Comparison of ENCODE assay signal across 31 mouse cellular contexts in the genomic region with DNA sequence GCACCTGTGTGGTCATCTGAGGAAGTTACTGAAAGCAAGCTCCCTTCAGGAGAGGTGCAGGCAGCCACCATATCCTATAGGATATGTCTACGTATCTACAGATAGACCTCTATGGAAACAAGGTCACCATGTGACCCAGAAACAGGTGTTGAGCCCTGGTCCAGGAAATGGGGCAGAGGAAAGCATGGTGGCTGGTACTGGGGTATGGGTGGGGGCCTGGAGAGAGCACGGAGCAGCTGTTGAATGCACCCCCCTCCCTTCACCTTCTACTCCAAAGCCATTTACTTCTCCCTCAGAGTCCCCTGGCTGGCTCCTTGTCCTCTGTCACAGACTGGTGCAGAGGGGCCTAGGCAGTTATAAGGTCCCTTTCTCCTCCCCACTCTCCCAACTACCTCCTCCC. TPM values are rescaled to one million over a fixed set of nuclear protein-coding genes. Genes with fewer than 3 reads are reported as not detected.
DNase-seq lines count a peak whose midpoint lies in the region; ATAC-seq and TF ChIP-seq lines count a peak whose summit lies in the region.
"Had no signal": no experiment of that assay in that cellular context is flagged by ENCODE, and none has a peak within 500 bp of the region (broad histone marks: within the 10 kb centered on the region; RNA-seq: fewer than 3 reads in every experiment).

No protein-coding gene starts in this region.

- 0 out of 2 replicates have a peak, but pooled peaks cover 3% of the 10 kb centered on the region for H3K4me1 ChIP-seq in stomach, embryonic 16.5 days (ENCODE audit: control insufficient read depth, insufficient read depth, low read length)
- peaks cover 32% of the 10 kb centered on the region for H3K4me1 ChIP-seq in thymus, adult 2 months (replicated peaks; ENCODE audit: control insufficient read depth, insufficient read depth, low read length)
- H3K4me1 ChIP-seq: forebrain, embryonic 10.5 days; heart, embryonic 12.5 days; heart, embryonic 15.5 days had no signal

- intact Hi-C loops in heart, postnatal 25 days (cut with DNase I), result no loop called here

- no peaks in the 10 kb centered on the region for H3K27me3 ChIP-seq in stomach, embryonic 16.5 days (ENCODE audit: control insufficient read depth, insufficient read depth, low read length)
- H3K27me3 ChIP-seq in thymus, adult 2 months (ENCODE audit: control insufficient read depth, insufficient read depth, low read length), result no peaks in the 10 kb centered on the region
- H3K27me3 ChIP-seq: heart, embryonic 15.5 days; Patski had no signal

- no peak for ATAC-seq in stomach, embryonic 16.5 days (ENCODE audit: insufficient read depth, low FRiP score)
- ATAC-seq: forebrain, embryonic 14.5 days; forebrain, postnatal 0 days; Patski had no signal

- TF ChIP-seq POLR2A in thymus, adult 2 months (IDR thresholded peaks at IDR 0.05; ENCODE audit: control insufficient read depth, extremely low read depth, insufficient read depth, low read length, poor library complexity), result no peak

- 0 out of 2 replicates have a peak, but pooled peaks have one; percentile 33 for TF ChIP-seq CTCF in thymus, adult 2 months (IDR thresholded peaks at IDR 0.05; ENCODE audit: borderline replicate concordance, control insufficient read depth, extremely low read depth, insufficient read depth, low read length, poor library complexity)

- no peaks in the 10 kb centered on the region for H3K36me3 ChIP-seq in stomach, embryonic 16.5 days (ENCODE audit: control insufficient read depth, insufficient read depth, low read length)
- no peaks in the 10 kb centered on the region for H3K36me3 ChIP-seq in thymus, adult 2 months (ENCODE audit: control insufficient read depth, insufficient read depth, low read length)
- H3K36me3 ChIP-seq: forebrain, embryonic 10.5 days; heart, embryonic 12.5 days; heart, embryonic 15.5 days had no signal

- peaks cover 5% of the 10 kb centered on the region; the same call in 1 of the 2 replicates for H3K9me3 ChIP-seq in stomach, embryonic 16.5 days (replicated peaks; ENCODE audit: control insufficient read depth, low read length)
- H3K9me3 ChIP-seq: forebrain, embryonic 10.5 days; heart, embryonic 15.5 days had no signal

- DNase-seq in thymus, adult 2 months, result peak; percentile 68
- peak; percentile 83 for DNase-seq in thymus, postnatal 14 days
- peak; percentile 75 for DNase-seq in thymus, postnatal 4 days
- DNase-seq in heart, postnatal 25 days (ENCODE audit: low spot score), result no peak
- DNase-seq in lung, postnatal 36 days, result no peak
- no peak for DNase-seq in MN1 (ENCODE audit: low spot score)
- DNase-seq: adrenal gland, postnatal 10 days; adrenal gland, postnatal 36 days; cerebellum, adult 18-20 months; cerebellum, adult 9-10 months; cerebellum, postnatal 14 days; forebrain, postnatal 0 days; gastrocnemius, adult 2 months; gastrocnemius, postnatal 14 days; heart, adult 11 months; heart, postnatal 10 days; heart, postnatal 4 days had no signal

- no peak overlapping the region; the same call in 1 of the 2 replicates for H3K4me3 ChIP-seq in stomach, embryonic 16.5 days (replicated peaks; ENCODE audit: low read length)
- H3K4me3 ChIP-seq in thymus, adult 2 months (ENCODE audit: control insufficient read depth, insufficient read depth, low read length), result no peak overlapping the region
- H3K4me3 ChIP-seq: forebrain, embryonic 10.5 days; gastrocnemius, adult 2 months; heart, embryonic 12.5 days; heart, embryonic 15.5 days had no signal

- no peak overlapping the region for H3K27ac ChIP-seq in stomach, embryonic 16.5 days (ENCODE audit: low read length)
- no peak overlapping the region for H3K27ac ChIP-seq in thymus, adult 2 months (ENCODE audit: control insufficient read depth, insufficient read depth, low read length)
- H3K27ac ChIP-seq: forebrain, embryonic 10.5 days; gastrocnemius, adult 2 months; heart, embryonic 15.5 days; hindbrain, embryonic 14.5 days had no signal

- H3K9ac ChIP-seq in stomach, embryonic 16.5 days (ENCODE audit: low read length), result 0 out of 2 replicates have a peak overlapping the region, but pooled peaks have one; percentile 10
- H3K9ac ChIP-seq: forebrain, postnatal 0 days; heart, embryonic 12.5 days; heart, embryonic 15.5 days; hindbrain, embryonic 14.5 days had no signal

- WGBS in stomach, embryonic 16.5 days, result 74% methylated on average over 2 of the region's 2 CpGs
- WGBS in thymus, adult 2 months, result 7% methylated on average over 2 of the region's 2 CpGs

- no peak overlapping the region for H3K4me2 ChIP-seq in stomach, embryonic 16.5 days (ENCODE audit: low read depth, low read length)
- H3K4me2 ChIP-seq: heart, embryonic 12.5 days; heart, embryonic 15.5 days; hindbrain, embryonic 14.5 days had no signal

RNA-seq across cellular contexts. Expression of a gene that starts 1.3 kb away (rescaled TPM):
- 263 and 418 TPM in 2 replicates for polyA plus RNA-seq in stomach, embryonic 16.5 days (2015; fragmentation: Nextera tagmentation; extraction: Ambion mirVana)
- 2.1 and 2.7 TPM in 2 replicates for polyA plus RNA-seq in thymus, adult 2 months (2012; rRNA removed)
- not detected for total RNA-seq in heart, postnatal 25 days (2021)
- total RNA-seq: adrenal gland, adult 18-20 months; adrenal gland, postnatal 10 days; adrenal gland, postnatal 36 days; ES-E14; forebrain, postnatal 0 days; gastrocnemius, adult 2 months; gastrocnemius, postnatal 14 days; gastrocnemius, postnatal 4 days; heart, postnatal 10 days; heart, postnatal 4 days had no signal
- polyA plus RNA-seq: embryonic facial prominence, embryonic 11.5 days; embryonic facial prominence, embryonic 14.5 days; forebrain, embryonic 10.5 days; forebrain, embryonic 14.5 days; forebrain, postnatal 0 days; frontal cortex, adult 2 months; heart, embryonic 12.5 days; heart, embryonic 15.5 days; hindbrain, embryonic 11.5 days; hindbrain, embryonic 14.5 days; Patski had no signal

RNA-seq across cellular contexts. Expression of a gene that starts 19.7 kb away (rescaled TPM):
- polyA plus RNA-seq in stomach, embryonic 16.5 days (2015; fragmentation: Nextera tagmentation; extraction: Ambion mirVana), result 99.1 and 132 TPM in 2 replicates
- 1.4 and 2.8 TPM in 2 replicates for polyA plus RNA-seq in thymus, adult 2 months (2012; rRNA removed)
- total RNA-seq in heart, postnatal 25 days (2021), result not detected
- total RNA-seq: adrenal gland, adult 18-20 months; adrenal gland, postnatal 36 days; ES-E14; forebrain, postnatal 0 days; gastrocnemius, adult 2 months; gastrocnemius, postnatal 14 days; gastrocnemius, postnatal 4 days; heart, postnatal 10 days; heart, postnatal 4 days had no signal
- polyA plus RNA-seq: embryonic facial prominence, embryonic 11.5 days; embryonic facial prominence, embryonic 14.5 days; forebrain, embryonic 10.5 days; forebrain, embryonic 14.5 days; forebrain, postnatal 0 days; frontal cortex, adult 2 months; heart, embryonic 12.5 days; heart, embryonic 15.5 days; hindbrain, embryonic 11.5 days; hindbrain, embryonic 14.5 days; Patski had no signal

RNA-seq across cellular contexts. Expression of a gene that starts 34.4 kb away (rescaled TPM):
- polyA plus RNA-seq in stomach, embryonic 16.5 days (2015; fragmentation: Nextera tagmentation; extraction: Ambion mirVana), result 109 and 128 TPM in 2 replicates
- polyA plus RNA-seq in thymus, adult 2 months (2012; rRNA removed), result 10.1 and 10.4 TPM in 2 replicates
- total RNA-seq in heart, postnatal 25 days (2021), result not detected
- total RNA-seq: adrenal gland, adult 18-20 months; adrenal gland, postnatal 10 days; adrenal gland, postnatal 36 days; ES-E14; forebrain, postnatal 0 days; gastrocnemius, adult 2 months; gastrocnemius, postnatal 14 days; gastrocnemius, postnatal 4 days; heart, postnatal 10 days; heart, postnatal 4 days had no signal
- polyA plus RNA-seq: embryonic facial prominence, embryonic 11.5 days; embryonic facial prominence, embryonic 14.5 days; heart, embryonic 12.5 days; heart, embryonic 15.5 days; Patski had no signal

RNA-seq across cellular contexts. Expression of a gene that starts 35.0 kb away (rescaled TPM):
- polyA plus RNA-seq in stomach, embryonic 16.5 days (2015; fragmentation: Nextera tagmentation; extraction: Ambion mirVana), result 0.39 and 0.89 TPM in 2 replicates
- 0.61 and 0.92 TPM in 2 replicates for polyA plus RNA-seq in thymus, adult 2 months (2012; rRNA removed)
- total RNA-seq in heart, postnatal 25 days (2021), result not detected
- total RNA-seq: adrenal gland, adult 18-20 months; adrenal gland, postnatal 36 days; forebrain, postnatal 0 days; gastrocnemius, adult 2 months; gastrocnemius, postnatal 14 days; gastrocnemius, postnatal 4 days; heart, postnatal 10 days; heart, postnatal 4 days had no signal
- polyA plus RNA-seq: embryonic facial prominence, embryonic 11.5 days; forebrain, embryonic 10.5 days; forebrain, embryonic 14.5 days; forebrain, postnatal 0 days; heart, embryonic 12.5 days; heart, embryonic 15.5 days; hindbrain, embryonic 11.5 days; Patski had no signal

RNA-seq across cellular contexts. Expression of a gene that starts 43.9 kb away (rescaled TPM):
- polyA plus RNA-seq in stomach, embryonic 16.5 days (2015; fragmentation: Nextera tagmentation; extraction: Ambion mirVana), result 1.1 and 1.4 TPM in 2 replicates
- polyA plus RNA-seq in thymus, adult 2 months (2012; rRNA removed), result 95.5 and 126 TPM in 2 replicates
- total RNA-seq in heart, postnatal 25 days (2021), result not detected
- total RNA-seq: gastrocnemius, adult 2 months; gastrocnemius, postnatal 14 days had no signal
- polyA plus RNA-seq: forebrain, embryonic 14.5 days; forebrain, postnatal 0 days; frontal cortex, adult 2 months; hindbrain, embryonic 14.5 days had no signal

Comparison
In these comparisons a context has a peak if more than half of its experiments do, and no peak if none do; other contexts are left out.
1. DNase-seq: peak in thymus, adult 2 months (single experiment), thymus, postnatal 14 days (single experiment) and thymus, postnatal 4 days (single experiment); none in heart, postnatal 25 days (single experiment), lung, postnatal 36 days (single experiment) and MN1 (single experiment).
2. RNA of a gene that starts 1.3 kb away (polyA plus RNA-seq): 263 to 418 TPM in stomach, embryonic 16.5 days; 2.1 to 2.7 TPM in thymus, adult 2 months; every median in the first group is over 10 times any median in the second.
3. RNA of a gene that starts 19.7 kb away (polyA plus RNA-seq): 99.1 to 132 TPM in stomach, embryonic 16.5 days; 1.4 to 2.8 TPM in thymus, adult 2 months; every median in the first group is over 10 times any median in the second.